Mouse (Mus musculus) brain, adult 2 months (tissue): ENCODE results near the gene Htra2.
A peak's percentile ranks its signal among the peaks of the same experiment; 100 is the strongest.

Source experiments
- DNase-seq: peaks from one replicate; pipeline ENCODE4 v3.0.0; 2011; ENCODE audit warnings: low read depth, low spot score

The Htra2 gene

DNA sequence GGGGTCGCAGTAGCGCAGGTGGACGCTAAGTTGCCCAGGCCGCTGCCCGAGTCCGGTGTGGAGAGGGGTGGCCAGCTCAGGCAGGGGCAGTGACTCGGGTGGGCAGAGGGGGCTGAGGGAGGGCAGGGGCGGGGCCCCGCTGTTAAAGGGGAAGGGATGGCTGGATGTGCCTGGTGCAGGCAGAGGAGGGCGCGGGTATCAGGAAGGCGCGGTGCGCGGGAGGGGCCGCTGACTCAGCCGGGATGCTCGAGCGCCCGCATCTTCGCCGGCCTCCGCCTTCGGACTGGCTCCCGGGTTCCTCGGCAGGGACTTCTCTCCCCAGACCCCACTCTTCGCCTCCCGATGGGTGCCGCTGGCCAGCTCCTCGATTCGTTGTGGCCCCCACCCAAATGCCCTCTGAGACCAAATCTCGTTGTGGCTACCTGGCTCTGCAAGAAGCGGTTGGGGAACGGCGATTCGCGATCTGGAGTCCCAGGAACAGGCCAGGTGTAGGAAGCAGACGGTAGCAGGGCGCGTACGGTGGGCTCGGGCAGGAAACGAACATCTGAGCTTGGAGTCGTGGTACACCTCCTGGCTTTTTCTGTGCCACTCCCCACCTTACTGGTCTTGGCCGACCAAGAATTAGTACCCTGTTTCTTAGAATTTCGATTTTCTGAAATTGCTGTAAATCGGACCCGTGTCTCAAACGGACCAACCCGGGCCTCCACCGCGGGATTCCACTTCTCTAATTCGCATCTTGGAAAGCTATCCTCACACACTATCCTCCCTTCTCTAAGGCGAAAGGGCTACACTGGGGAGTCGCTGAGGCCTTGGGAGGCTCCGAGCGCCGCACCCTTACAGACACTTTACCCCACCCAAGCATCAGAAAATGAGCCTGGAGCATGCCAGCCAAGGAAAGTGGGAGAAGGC lies 15.5 kb upstream of the Htra2 start:
- no peak for DNase-seq

DNA sequence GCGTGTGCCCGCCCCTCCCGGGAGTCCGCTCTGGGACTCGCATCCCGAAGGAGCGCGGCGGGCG lies 15.0 kb upstream of the Htra2 start, which contains the start of gene Tlx2:
Tlx2 (minus strand) TSS at position 47 of the 64 bp plus-strand sequence.
- DNase-seq = no peak

DNA sequence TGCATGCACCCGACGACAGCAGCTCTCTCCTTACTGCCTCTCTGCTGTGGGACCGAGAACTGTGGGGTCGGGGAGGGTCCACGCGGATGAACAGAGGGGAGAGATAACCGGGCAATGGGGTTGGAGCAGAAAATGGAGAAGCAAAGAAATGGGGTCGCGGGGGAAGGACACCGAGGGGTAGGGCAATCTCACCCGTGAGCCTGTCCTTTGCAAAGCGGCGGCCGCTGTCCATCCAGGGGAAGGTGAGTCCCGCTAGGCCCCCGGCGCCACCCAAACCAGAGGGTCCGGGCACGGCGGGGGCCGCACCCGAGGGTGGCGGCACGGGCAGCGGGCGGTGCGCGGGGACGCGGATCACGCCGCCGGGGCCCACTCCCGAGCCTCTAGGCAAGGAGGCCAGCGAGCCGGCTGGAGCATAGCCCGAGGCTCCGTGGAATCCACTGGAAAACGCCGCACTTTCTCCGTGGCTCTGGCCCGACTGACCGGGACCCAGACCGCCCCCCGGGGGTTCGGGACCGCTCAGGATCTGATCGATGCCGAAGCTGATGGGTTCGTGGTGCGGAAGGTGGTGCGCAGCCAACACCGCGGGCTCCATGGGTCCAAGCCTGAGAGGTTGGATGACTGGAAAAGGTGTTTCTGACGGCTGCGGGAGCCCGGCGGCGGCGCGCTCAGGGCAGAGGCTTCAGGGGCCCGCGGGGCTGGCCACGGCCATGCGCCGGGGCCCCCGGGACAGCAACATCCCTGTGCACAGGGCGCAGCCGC lies 14.6 kb upstream of the Htra2 start:
- no peak for DNase-seq

DNA sequence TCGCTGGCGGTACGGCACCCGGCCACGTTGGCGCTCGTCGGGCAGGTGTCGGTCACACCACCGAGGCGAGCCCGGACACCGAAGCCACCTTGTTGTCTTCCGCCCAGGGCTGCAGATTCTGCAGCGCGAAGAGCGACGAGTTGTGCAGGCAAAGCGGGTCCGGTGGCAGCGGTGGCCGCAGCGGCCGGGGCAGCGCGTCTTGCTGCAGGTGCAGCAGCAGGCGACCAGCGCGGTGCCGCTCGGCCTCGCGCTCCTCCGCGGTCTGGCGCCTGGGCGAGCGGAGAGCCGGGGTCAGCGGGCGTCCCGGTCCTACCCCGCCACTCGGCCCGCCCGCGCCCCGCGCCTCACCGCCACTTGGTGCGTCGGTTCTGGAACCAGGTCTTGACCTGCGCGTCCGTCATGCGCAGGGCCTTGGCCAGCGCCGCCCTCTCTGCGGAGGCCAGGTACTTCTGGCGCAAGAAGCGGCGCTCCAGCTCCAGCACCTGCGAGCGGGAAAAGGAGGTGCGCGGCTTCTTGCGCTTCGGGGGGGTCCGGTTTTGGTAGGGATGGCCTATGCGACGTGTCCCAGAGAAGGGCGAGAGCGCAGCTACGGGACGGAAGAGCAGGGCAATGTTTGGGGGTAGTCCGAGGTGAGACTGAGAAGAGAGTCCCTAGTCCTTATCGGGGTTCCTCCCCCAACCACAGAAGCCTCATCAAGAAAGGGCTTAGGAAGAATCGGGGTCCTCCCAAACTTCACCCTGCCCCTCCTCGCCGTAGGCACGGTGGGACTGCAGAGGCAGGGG lies 13.8 kb upstream of the Htra2 start:
- DNase-seq = no peak

DNA sequence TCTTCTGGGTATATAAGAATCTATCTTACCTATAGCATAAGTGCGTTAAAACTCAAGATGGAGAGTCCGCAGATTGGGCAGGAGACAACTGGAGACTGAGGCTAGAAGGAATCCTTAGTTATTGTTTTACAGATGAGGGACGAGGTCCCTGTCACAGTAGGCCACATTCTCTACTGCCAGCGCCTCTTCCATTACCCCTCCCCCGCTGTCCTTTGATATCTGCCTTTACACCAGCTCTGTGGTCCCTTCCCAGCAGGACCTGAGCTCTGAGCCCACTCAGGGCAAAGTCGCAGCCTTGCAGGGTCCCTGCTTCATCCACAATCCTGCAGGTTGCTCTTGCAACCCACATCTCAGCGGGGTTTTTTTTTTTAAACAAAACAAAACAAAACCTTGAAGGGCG lies 13.1 kb upstream of the Htra2 start:
- DNase-seq = no peak

DNA sequence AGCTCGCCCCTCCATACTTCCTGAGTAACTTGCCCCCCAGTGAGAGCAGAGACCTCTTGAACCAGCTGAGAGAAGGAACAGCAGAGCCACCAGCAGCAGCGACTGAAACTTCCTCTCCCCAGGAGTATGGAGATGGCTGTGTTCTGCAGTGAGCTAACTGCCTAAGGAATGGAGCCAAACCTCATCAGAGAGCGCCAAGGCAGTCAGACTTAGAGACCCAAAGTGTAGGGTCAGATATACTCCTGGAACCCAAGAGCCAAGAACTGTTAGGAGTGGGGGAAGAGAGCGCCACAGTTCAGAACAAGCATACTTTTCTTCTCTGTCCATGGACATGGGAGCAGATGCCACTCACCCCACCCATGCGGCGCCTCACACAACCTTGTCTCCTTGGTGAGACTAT lies 11.4 kb upstream of the Htra2 start:
- no peak for DNase-seq

DNA sequence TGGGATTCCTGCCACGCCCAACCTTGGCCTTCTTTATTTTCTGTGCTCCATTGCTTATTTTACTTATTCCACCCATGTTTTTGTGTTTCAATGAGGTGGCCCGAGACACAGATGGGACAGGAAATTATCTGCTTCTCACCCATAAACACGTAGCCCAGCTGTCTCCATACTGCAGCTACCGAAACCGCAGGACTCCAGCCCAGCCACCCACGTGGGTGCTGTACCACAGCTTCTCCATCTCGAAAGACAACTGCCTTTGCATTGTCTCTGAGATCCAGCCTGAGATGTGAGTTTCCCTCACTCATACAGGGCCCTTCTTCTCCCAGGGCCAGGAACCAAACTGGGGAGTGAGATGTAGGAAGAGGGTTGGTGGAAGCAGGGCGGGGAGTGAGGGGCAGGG lies 10.9 kb upstream of the Htra2 start:
- DNase-seq = no peak

DNA sequence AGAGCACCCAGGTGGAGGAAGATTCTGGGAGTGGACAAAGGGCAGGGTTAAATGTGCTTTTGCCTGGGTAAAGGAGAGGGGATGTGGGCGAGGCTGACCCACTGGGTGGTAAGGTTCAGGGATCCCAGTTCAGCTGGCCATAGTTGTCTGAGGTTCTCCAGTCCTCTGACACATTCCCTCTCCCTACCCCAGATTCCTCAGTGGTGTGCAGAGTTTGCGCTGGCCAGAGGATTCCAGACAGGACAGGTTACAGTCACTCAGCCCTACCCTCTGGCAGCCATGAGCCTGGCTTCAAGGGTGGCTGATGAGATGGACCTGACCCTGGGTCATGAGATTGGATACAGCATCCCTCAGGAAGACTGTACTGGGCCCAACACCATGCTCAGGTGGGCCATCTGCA lies 3.7 kb upstream of the Htra2 start:
- no peak for DNase-seq

DNA sequence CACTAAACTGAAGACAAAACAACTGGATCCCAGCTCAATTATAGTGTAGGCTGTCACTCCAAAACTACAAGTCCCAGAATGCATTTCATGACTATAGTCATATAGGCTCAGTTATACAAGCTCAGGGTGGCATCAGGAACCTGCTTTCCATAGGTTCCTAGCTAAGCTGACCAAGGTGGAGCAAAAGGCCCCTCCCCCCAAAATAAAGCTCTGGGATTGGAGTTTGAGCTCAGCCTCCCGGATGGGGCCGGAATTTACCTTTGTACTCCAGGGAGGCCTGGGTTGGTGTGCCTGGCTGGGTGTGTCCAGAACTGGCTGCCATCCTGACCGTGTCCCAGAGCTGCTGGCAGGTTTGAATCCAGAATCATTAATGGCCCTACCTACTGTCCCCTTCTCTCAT lies 2.7 kb upstream of the Htra2 start, which contains the start of gene Dqx1:
Dqx1 (plus strand) TSS at position 55 of the 400 bp plus-strand sequence.
- DNase-seq = peak; percentile 78

DNA sequence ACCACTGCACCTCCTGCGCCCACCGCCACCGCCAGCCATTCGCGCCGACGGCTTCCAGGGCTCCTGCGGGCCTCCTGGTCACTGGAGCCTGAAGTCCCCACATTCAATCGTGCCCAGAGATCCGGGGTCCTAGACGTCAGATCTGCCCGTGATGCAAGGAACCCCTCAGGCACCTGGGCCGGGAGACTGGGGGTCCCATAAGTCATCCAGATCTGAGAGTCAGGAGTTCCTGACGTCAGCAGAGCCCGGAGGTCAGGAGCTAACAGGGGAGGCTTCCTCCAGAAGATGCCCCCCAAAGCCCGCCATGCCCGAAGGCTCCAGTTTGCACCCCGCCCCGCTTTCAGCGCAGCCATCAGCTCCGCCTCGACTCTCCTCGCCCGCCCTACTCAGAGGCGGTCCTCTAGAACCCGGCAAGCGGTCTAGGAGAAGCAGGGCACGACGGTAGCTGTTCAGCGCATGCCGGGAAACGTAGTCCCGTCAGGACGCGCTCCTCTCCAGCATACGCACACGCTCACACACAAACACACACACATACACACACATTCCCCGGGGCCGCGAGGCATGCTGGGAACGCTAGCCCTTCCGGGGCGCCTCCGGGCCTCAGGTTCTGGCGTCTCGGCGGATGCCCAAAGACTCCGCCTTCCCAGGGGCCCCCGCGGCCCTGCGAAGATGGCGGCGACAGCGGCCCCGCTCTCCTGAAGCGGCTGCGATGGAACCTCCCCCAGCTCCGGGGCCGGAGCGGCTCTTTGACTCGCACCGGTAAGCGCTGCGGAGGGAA lies 810 bp downstream of the Htra2 start, which contains the start of gene Aup1:
Aup1 (plus strand) TSS at position 448 of the 778 bp plus-strand sequence.
- DNase-seq = peak; percentile 100

DNA sequence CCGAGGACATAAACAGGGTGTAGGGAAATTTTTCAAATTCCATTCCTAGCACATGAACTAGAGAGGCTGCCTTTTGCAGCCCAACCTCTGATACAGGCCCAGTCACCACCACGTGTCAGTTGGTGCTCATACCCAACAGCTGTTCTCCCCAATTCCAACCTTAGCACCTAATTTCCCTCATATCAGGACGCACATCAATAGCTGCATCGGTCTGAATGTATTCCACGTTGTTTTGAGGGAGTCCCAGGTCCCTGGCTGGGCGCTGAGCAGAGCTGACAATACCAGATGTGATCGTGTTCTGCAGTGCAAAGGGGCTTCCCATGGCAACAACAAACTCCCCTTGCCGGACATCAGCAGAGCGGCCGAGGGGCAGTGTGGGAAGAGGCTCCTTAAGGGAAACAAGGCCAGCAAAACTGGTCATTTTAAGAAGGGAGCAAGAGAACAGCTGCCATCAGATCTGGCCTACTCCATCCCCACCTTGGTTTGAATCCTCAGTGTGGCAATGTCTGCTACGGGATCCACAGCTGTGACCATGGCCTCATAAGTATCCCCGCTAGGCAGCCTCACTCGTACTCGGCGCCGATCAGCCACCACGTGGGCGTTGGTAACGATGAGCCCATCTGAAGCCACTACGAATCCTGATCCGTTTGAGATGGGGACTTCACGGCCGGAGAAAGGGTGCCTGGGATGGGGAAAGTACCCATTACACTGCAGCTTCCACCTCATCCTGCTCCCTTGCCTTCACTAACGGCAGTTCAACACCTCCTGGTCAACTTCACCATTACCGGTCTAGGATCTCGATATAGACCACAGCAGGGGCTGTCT lies 1.7 kb downstream of the Htra2 start:
- peak; percentile 63 for DNase-seq

DNA sequence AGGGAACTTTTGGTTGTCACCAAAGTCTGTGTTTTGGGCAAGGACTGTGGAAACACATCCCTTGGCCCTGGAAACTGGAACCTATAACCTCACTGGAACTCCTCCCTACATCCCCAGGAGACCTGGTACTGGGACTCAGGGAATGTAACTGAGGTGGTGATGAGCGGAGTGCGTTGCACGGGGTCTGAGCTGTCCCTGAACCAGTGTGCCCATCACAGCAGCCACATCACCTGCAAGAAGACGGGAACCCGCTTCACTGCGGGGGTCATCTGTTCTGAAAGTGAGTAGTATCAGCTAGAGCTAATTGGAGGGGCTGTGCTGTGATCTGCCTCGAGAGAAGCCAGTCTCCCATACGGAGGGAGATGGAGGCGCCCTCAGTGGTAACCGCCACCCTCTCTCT lies 5.7 kb downstream of the Htra2 start:
- no peak for DNase-seq

DNA sequence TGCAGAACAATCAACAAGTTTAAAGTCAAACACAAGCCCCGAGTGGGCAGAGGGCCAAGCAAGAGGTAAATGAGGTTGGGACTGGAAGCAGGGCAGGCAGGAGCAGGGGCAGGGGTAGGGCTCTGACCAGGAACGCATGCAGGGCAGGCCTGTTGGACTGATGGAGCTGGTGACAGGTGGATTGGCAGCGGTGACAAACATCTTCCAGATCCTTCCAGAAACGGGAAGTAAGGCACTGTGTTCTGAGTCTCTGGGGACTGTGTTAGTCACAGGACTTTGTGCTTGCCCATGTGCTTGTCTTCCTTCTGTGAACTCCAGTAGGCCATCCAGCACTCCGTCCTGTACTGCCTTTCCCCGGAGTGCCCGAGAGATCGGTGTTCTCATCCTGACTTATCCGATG lies 10.3 kb downstream of the Htra2 start:
- DNase-seq = peak; percentile 22

DNA sequence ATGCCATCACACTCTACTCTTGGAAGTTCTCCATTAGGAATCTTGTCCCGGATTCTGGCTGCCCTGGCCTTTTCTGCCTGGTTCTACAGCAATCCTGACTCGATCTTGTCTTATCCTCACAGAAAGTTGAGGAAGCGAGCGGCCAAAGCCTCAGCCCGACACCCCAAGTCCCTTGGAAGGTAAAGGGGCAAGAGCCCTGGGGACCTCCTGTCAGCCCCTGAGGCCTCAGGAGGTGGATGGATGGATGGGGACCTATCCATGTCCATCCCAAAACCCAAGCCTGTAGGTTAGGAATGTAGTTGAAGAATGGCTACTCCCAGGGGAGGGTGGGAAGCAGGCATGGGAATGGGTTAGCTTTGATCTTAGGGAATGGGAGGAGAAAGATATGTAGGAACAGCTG lies 11.1 kb downstream of the Htra2 start:
- DNase-seq = no peak

DNA sequence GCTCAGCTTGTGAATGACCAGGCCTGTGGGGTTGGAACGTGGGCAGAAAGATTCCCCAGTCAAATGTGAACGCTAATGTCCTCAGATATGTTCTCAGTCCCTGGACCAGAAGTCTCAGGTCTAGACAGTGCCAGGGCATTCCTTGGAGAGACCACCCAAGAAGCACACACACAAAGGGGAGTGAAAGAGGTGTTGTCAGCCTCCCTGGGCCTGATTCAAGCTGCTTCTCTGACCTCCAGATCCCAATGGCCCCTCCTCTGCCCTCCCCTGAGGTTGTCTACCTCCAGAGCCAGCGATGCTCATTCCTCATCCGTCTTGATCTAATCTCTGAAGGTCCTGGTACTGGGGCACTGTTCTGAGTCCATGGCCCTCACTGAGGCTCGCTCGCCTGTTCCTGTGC lies 11.5 kb downstream of the Htra2 start:
- DNase-seq = no peak

DNA sequence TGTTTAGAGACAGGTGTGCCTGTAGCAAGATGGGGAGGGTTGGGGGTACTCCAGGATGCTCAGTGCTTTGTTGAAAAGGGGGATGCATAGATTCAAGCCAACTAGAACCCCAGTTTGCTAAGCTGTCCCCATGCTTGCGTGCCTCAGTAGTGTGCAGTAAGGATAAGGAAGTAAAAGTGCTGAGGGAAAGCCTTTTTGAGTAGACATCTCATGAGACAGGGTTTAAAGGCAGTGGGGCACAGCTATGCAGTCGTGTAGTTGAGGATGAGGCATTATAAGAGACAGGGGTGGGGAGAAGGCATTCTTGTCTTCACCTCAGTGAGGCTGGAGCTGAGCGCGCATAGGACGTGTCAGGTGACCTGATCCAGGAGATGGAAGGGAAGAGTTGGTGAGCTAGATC lies 14.5 kb downstream of the Htra2 start:
- no peak for DNase-seq

DNA sequence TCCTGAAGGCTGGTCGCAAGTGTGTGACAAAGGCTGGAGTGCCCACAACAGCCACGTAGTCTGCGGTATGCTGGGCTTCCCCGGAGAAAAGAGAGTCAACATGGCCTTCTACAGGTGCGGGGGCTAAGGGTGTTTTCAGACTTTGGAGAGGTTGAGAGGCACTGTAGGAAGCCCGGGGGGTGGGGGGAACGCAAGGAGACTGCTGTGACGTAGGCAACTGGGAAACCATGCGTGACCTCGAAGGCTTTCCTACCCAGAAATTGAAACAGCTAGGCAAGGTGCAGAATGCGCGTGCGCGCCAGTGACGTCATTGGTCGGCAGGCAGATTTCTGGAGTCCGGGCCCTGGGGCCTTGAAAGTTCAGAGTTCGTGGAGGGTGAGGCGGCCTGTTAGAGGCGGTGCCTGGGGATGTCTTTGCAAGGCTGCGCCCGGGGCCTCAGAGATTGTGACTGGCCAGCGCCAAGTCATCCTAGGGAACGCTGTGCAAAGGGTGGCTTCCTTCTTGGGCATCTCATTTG lies 16.5 kb downstream of the Htra2 start:
- peak; percentile 87 for DNase-seq

DNA sequence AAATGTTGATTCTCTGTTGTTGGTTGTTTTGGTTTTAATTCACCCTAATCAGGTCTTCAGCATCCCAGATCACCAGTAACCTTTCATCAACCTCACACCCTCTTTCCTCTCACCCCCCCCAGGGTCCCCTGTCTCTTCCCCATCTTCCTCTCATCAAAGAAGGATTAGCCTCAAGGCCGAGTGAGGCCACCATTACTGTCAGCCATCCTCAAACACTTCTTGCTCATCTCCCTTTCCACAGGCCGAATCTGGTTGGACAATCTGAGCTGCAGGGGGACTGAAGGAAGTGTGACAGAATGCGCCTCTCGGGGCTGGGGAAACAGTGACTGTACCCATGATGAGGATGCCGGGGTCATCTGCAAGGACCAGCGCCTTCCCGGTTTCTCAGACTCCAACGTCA lies 17.9 kb downstream of the Htra2 start:
- DNase-seq = no peak

DNA sequence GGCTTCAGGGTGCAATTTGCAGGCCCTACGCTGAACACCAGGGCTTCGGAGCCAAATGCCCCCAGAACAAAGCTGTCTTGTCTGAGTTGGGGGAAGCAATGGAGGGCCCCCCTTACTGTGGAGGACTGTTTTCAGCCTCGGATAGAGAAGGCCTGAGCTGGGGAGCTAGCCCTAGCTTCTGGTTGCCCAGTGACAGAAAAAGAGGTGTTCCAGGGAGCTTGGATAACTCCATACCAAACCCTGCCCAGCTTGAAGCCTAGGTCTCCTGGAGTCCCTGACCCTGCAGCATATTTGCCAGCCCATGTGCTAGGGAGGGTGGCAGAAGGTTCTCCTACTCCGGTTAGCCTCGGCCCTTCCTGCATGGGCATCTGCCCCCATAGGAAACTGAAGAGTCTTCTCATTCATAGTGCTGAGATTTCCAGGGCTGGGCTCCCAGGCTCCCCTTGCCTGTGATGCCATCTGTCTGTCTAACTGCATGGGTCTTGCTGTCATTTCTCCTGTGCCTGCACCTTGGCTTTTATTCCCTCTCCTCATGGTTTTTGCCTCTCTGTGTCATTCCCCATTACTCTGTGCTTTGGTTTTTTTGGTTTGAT lies 20.5 kb downstream of the Htra2 start:
- DNase-seq = no peak
